Mouse (Mus musculus): ENCODE measurements around the gene Cnot1. TPM values are rescaled to one million over a fixed set of nuclear protein-coding genes. Genes with fewer than 3 reads are reported as not detected.
A peak's percentile ranks its signal among the peaks of the same experiment; 100 is the strongest.

Cnot1 gene
- polyA plus RNA-seq, 1 experiment from 2014 or later, result 52.9 TPM

DNA sequence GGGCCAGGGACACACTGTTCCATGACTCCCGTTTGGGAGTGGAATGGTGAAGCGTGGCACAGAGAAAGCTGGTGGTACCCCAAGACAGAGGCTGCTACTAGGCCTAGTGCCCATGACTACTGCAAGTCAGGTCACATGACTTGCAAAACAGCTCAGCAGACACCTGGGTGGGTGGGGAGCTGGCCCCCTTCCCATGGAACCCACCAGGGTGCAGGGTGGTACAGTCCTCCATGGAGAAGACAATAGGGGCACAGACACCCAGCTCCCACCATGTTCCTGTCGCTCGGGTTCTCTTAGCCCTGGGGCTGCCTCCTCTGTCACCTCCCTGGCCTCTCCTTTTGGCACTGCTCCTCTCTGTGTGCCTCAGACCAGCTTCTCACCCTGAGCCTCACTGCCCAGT is 105.5 kb downstream of the Cnot1 start:
- Histone ChIP-seq H3K27me3 (peaks cover 30% of the 10 kb centered on the region), H3K4me3 (no peak overlapping the region), H3K9ac (no peak overlapping the region), H3K9me3 (no peaks in the 10 kb centered on the region), H3K4me2 (no peak overlapping the region), H3K36me3 (no peaks in the 10 kb centered on the region), H3K27ac (no peak overlapping the region), H3K4me1 (peaks cover 27% of the 10 kb centered on the region)
- no peak for ATAC-seq (ENCODE audit: insufficient number of reproducible peaks, low FRiP score, low TSS enrichment, low read depth)
- 74% methylated on average over 4 of the region's 4 CpGs for whole genome bisulfite sequencing

GRCm38 (mm10) chr8:95700282-95700681 is 107.0 kb downstream of the Cnot1 start:
- Histone ChIP-seq H3K27ac (no peak overlapping the region), H3K27me3 (peaks cover 42% of the 10 kb centered on the region), H3K9ac (no peak overlapping the region), H3K4me3 (no peak overlapping the region), H3K36me3 (no peaks in the 10 kb centered on the region), H3K4me1 (peaks cover 27% of the 10 kb centered on the region), H3K4me2 (no peak overlapping the region), H3K9me3 (no peaks in the 10 kb centered on the region)
- 59% methylated on average over 9 of the region's 9 CpGs for WGBS
- no peak for ATAC-seq (ENCODE audit: insufficient number of reproducible peaks, low FRiP score, low TSS enrichment, low read depth)

- H3K4me1 ChIP-seq, result peaks cover 13% of the 10 kb centered on the region
- H3K27ac ChIP-seq, result no peak overlapping the region
- H3K9ac ChIP-seq, result no peak overlapping the region
- peaks cover 56% of the 10 kb centered on the region for H3K27me3 ChIP-seq
- WGBS, result 45% methylated on average over 6 of the region's 6 CpGs
- H3K9me3 ChIP-seq, result no peaks in the 10 kb centered on the region
- H3K36me3 ChIP-seq, result no peaks in the 10 kb centered on the region
- no peak for ATAC-seq (ENCODE audit: insufficient number of reproducible peaks, low FRiP score, low TSS enrichment, low read depth)
- H3K4me3 ChIP-seq, result no peak overlapping the region
- no peak overlapping the region for H3K4me2 ChIP-seq
Measured at GRCm38 (mm10) chr8:95698179-95698578, 109.1 kb downstream of the Cnot1 start.

GRCm38 (mm10) chr8:95697128-95697527 is 110.1 kb downstream of the Cnot1 start:
- H3K27me3 ChIP-seq, result peaks cover 61% of the 10 kb centered on the region
- no peak overlapping the region for H3K4me3 ChIP-seq
- H3K9ac ChIP-seq, result no peak overlapping the region
- 3% methylated on average over 11 of the region's 11 CpGs for WGBS
- H3K36me3 ChIP-seq, result no peaks in the 10 kb centered on the region
- H3K27ac ChIP-seq, result no peak overlapping the region
- H3K9me3 ChIP-seq, result no peaks in the 10 kb centered on the region
- 0 out of 2 replicates have a peak, but pooled peaks cover 5% of the 10 kb centered on the region for H3K4me1 ChIP-seq
- ATAC-seq (ENCODE audit: insufficient number of reproducible peaks, low FRiP score, low TSS enrichment, low read depth), result no peak
- H3K4me2 ChIP-seq, result peak overlapping the region; percentile 29; the same call in 1 of the 2 replicates

GRCm38 (mm10) chr8:95696661-95697060 is 110.6 kb downstream of the Cnot1 start:
- 63% methylated on average over 8 of the region's 8 CpGs for WGBS

GRCm38 (mm10) chr8:95694631-95695030 is 112.6 kb downstream of the Cnot1 start:
- no peak overlapping the region for H3K9ac ChIP-seq
- H3K4me1 ChIP-seq, result 0 out of 2 replicates have a peak, but pooled peaks cover 5% of the 10 kb centered on the region
- H3K36me3 ChIP-seq, result no peaks in the 10 kb centered on the region
- H3K27me3 ChIP-seq, result peaks cover 59% of the 10 kb centered on the region
- no peak for ATAC-seq (ENCODE audit: insufficient number of reproducible peaks, low FRiP score, low TSS enrichment, low read depth)
- H3K27ac ChIP-seq, result no peak overlapping the region
- H3K9me3 ChIP-seq, result no peaks in the 10 kb centered on the region
- 20% methylated on average over 6 of the region's 6 CpGs for WGBS
- H3K4me2 ChIP-seq, result no peak overlapping the region
- H3K4me3 ChIP-seq, result no peak overlapping the region

More at GRCm38 (mm10) chr8:95696661-95697060, 110.6 kb downstream of the Cnot1 start:
- Histone ChIP-seq H3K9ac (no peak overlapping the region), H3K9me3 (no peaks in the 10 kb centered on the region), H3K36me3 (no peaks in the 10 kb centered on the region), H3K4me2 (peak overlapping the region; percentile 29; the same call in 1 of the 2 replicates), H3K4me1 (0 out of 2 replicates have a peak, but pooled peaks cover 5% of the 10 kb centered on the region), H3K27ac (no peak overlapping the region), H3K4me3 (no peak overlapping the region), H3K27me3 (peaks cover 61% of the 10 kb centered on the region)
- ATAC-seq (ENCODE audit: insufficient number of reproducible peaks, low FRiP score, low TSS enrichment, low read depth), result no peak

DNA sequence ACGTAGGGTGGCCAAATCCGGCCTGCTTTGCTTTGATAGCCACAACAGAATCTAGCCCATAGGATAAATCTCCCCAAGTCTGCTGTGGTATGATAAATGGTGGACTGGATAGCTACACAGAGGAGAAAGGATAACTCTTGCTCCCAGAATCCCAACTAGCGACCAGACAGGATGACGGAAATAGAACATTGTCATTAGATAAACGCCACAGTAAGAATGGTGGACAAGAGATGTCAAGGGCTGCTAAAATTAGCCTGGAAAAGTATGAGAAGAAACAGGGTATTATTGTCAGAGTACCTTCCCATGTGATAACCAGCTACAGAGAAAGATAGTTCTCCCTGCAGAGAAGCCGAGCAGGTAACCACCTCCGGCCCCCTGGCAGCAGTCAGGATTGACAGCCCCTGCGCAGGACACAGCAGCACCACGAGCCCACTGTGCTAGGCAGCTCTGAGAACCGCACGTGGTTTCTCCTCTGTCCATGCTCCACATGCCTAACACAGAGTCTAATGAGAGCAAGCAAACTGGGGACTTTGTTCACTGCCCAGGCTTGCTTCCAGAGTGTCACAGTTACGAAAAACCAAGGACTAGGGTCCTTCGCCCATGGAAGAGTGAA is 116.2 kb downstream of the Cnot1 start:
- WGBS, result 77% methylated on average over 13 of the region's 13 CpGs
- H3K4me2 ChIP-seq, result no peak overlapping the region
- no peaks in the 10 kb centered on the region for H3K4me1 ChIP-seq
- H3K36me3 ChIP-seq, result no peaks in the 10 kb centered on the region
- no peaks in the 10 kb centered on the region for H3K9me3 ChIP-seq
- no peak overlapping the region for H3K4me3 ChIP-seq
- ATAC-seq (ENCODE audit: insufficient number of reproducible peaks, low FRiP score, low TSS enrichment, low read depth), result no peak
- H3K9ac ChIP-seq, result no peak overlapping the region
- peaks cover 36% of the 10 kb centered on the region; the same call in 1 of the 2 replicates for H3K27me3 ChIP-seq
- H3K27ac ChIP-seq, result no peak overlapping the region

DNA sequence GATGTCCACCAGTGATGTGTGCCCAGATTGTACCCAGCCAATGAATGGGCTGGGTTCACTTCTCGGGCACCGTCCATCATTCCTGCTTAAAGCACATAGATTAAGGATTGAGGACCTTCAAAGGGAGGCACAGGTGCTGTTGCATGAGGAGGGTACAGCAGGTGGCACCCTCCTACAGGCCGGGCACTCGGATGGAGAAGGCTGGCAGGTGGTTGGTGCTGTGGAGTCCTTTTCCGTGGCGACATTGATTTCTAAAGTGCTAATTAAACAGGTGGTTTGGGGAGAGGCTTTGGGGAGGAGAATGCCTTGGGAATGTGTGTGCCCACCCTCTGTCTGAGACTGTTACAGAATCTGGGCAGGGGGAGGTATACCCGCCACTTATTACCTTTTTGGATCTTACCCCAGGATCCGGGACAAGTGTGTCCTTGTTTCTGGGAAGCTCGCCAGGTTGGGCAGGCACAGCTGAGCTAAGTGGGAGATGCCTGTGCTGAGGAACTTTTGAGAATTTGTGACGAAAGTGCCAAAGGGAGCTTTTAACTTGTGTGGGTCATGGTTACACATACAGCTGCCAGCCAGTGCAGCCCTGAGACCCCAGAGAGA is 119.1 kb downstream of the Cnot1 start:
- no peak overlapping the region for H3K9ac ChIP-seq
- no peak overlapping the region for H3K27ac ChIP-seq
- peaks cover 3% of the 10 kb centered on the region; the same call in 1 of the 2 replicates for H3K4me1 ChIP-seq
- no peaks in the 10 kb centered on the region for H3K9me3 ChIP-seq
- H3K4me2 ChIP-seq, result no peak overlapping the region
- no peak overlapping the region for H3K4me3 ChIP-seq
- WGBS, result 58% methylated on average over 10 of the region's 10 CpGs
- no peaks in the 10 kb centered on the region for H3K36me3 ChIP-seq
- peaks cover 14% of the 10 kb centered on the region; the same call in 1 of the 2 replicates for H3K27me3 ChIP-seq
- ATAC-seq (ENCODE audit: insufficient number of reproducible peaks, low FRiP score, low TSS enrichment, low read depth), result no peak

- Histone ChIP-seq H3K36me3 (no peaks in the 10 kb centered on the region), H3K4me2 (peak overlapping the region; percentile 98), H3K27me3 (peaks cover 77% of the 10 kb centered on the region), H3K4me3 (peak overlapping the region; percentile 55), H3K27ac (no peak overlapping the region), H3K4me1 (peaks cover 18% of the 10 kb centered on the region), H3K9me3 (no peaks in the 10 kb centered on the region), H3K9ac (peak overlapping the region; percentile 35)
- under 1% methylated on average over 64 of the region's 70 CpGs for WGBS
- ATAC-seq (ENCODE audit: insufficient number of reproducible peaks, low FRiP score, low TSS enrichment, low read depth), result no peak
Measured at GRCm38 (mm10) chr8:95678024-95678611, 129.1 kb downstream of the Cnot1 start.

DNA sequence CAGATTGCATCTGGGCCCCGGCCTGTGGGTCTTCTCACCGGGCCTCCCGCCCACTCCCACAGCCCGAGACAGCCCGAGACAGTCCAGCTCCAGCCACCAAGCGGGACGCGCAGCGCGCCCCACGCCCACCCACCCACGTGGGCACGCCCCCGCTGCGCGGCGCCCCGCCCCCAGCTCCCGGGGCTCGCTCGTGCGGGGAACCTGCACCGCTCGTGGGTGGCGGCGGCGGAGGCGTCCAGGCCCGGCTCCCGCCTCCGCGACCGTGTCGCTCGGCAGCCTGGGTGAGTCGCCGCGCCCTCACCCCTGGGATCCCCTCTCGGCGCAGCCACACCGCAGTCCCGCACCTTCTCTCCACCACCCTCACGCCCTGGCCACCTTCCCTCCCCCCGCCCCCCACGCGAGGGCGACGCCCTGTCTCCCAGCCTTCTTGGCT is 129.7 kb downstream of the Cnot1 start:
- Histone ChIP-seq H3K27me3 (peaks cover 82% of the 10 kb centered on the region), H3K9me3 (no peaks in the 10 kb centered on the region), H3K9ac (peak overlapping the region; percentile 35), H3K27ac (no peak overlapping the region), H3K4me3 (peak overlapping the region; percentile 55), H3K4me1 (peaks cover 18% of the 10 kb centered on the region), H3K36me3 (no peaks in the 10 kb centered on the region), H3K4me2 (peak overlapping the region; percentile 98)
- ATAC-seq (ENCODE audit: insufficient number of reproducible peaks, low FRiP score, low TSS enrichment, low read depth), result no peak
- WGBS, result under 1% methylated on average over 36 of the region's 48 CpGs

DNA sequence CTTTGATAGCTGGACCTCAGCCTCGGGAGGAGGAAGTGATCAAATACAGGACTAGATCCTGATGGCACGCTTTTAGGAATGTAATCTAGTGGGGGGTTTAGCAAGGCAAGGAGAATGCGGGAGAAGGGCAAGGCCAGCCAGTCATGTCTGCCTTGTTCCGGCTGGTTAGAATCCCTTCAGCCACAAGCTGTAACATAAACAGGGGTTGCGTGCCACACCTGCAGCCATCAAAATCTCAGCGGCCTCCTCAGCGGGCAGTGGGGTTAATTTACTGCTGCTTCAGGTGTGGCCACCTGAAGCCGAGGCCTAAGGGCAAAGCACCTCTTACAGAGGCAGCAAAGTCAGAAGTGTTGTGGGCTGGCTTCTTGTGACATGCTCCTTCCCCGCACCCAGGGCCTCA is 130.6 kb downstream of the Cnot1 start, which contains the start of gene Ndrg4:
Gene Ndrg4, plus strand, starts transcription at position 350 of the 400 bp plus-strand sequence.
- Histone ChIP-seq H3K27me3 (peaks cover 82% of the 10 kb centered on the region), H3K9me3 (no peaks in the 10 kb centered on the region), H3K36me3 (no peaks in the 10 kb centered on the region), H3K4me2 (peak within 1 kb of the TSS; percentile 98), H3K27ac (no peak within 1 kb of the TSS), H3K4me3 (peak within 1 kb of the TSS; percentile 55), H3K9ac (peak within 1 kb of the TSS; percentile 35), H3K4me1 (peaks cover 18% of the 10 kb centered on the region)
- WGBS, result 29% methylated on average over 9 of the region's 9 CpGs
- no peak for ATAC-seq (ENCODE audit: insufficient number of reproducible peaks, low FRiP score, low TSS enrichment, low read depth)

GRCm38 (mm10) chr8:95672811-95673210 is 134.5 kb downstream of the Cnot1 start:
- no peaks in the 10 kb centered on the region for H3K36me3 ChIP-seq
- peaks cover 53% of the 10 kb centered on the region for H3K27me3 ChIP-seq
- H3K9ac ChIP-seq, result no peak overlapping the region
- peaks cover 7% of the 10 kb centered on the region for H3K4me1 ChIP-seq
- H3K4me3 ChIP-seq, result no peak overlapping the region
- no peak overlapping the region for H3K4me2 ChIP-seq
- ATAC-seq (ENCODE audit: insufficient number of reproducible peaks, low FRiP score, low TSS enrichment, low read depth), result no peak
- no peak overlapping the region for H3K27ac ChIP-seq
- H3K9me3 ChIP-seq, result no peaks in the 10 kb centered on the region
- WGBS, result 67% methylated on average over 5 of the region's 5 CpGs
